Mouse (Mus musculus) neural tube, embryonic 10.5 days (tissue): ENCODE measurements around the gene AI464131.
A peak's percentile ranks its signal among the peaks of the same experiment; 100 is the strongest.

ENCODE experiments used
- DNase-seq: peaks from one replicate; pipeline ENCODE4 v3.0.0-alpha.2; 2017; ENCODE audit warnings: low spot score; ENCODE audit errors: extremely low spot score

Gene AI464131

DNA sequence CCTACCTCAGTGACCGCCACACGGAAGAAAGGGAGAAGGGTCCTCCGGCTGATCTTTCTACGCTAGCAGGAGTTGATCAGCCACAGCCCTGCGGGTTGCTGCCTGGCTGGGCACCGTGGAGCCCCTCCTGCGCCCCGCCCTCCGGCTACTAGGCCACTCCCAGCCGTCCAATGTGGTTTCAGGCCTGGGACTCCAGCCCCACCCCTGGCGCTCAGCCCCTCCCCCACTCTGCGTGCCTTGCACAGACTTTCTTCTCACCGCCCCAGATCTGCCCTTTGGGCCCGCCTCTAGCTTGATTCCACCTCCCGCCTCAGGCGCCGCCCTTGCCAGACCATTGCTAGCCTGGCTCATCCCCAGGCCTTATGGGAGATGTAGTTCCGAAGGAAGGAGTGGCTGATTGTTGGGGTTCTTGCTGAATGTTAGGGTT, at the start of gene AI464131:
TSS of gene AI464131 (minus strand) at position 91 of the 427 bp plus-strand sequence.
- peak; percentile 98 for DNase-seq

DNA sequence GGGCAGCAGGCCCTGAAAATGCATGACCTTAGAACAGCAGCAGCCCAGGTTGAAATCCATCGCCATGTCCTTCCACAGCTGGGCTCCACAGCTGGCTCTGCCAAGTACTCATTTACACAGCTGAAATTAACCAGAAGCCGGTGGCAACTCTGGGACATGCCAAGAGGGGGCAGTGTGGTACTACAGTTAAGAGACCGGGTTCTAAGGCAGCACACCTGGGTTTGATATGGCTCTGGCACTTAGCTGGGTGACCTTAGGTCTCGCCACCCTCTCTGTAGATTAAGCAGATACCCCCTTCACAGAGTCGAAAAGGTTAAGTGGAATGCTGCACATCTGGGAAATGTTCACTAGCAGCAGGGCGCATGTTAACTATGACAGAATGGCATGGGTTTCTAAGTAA, 49.7 kb upstream of the AI464131 start:
- DNase-seq: peak; percentile 78

DNA sequence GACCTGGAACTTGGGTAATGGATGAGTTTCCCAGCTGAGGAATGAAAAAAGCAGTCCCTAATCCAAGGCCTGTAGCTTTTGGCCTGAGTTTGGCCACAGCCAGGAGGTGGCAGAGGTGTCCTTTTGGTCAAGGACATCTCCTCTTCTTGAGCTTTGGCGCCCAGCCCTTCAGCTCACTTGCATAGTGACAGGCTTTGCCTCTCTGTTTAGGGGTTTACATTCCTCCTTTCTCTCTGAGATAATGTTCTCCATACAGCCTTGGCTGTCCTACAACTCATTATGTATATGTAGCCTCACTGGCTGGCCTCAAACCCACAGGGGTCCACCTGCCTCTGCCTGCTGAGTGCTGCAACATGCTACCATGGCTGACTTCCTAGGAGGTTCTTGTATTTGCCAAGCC, 44.2 kb upstream of the AI464131 start:
- no peak for DNase-seq

DNA sequence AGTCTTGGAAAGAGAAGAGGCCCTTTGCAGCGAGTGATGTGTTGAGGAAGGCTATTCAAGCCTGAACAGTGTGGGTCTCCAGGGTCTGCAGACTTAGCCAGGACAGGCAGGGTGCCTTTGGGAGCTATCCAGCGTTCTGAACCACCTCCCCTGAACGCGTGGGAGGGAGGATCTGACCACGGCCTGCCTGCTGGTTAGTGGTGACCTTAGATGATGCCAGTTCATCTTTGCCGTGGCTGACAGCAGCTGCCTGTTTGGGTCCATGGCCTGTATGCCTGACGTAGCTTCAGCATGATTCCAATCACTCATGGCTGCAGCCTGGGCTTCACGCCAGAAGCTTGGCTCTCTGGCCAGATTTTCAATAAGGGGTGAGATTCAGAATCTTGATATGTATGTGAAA, 43.1 kb upstream of the AI464131 start:
- DNase-seq: peak; percentile 57

DNA sequence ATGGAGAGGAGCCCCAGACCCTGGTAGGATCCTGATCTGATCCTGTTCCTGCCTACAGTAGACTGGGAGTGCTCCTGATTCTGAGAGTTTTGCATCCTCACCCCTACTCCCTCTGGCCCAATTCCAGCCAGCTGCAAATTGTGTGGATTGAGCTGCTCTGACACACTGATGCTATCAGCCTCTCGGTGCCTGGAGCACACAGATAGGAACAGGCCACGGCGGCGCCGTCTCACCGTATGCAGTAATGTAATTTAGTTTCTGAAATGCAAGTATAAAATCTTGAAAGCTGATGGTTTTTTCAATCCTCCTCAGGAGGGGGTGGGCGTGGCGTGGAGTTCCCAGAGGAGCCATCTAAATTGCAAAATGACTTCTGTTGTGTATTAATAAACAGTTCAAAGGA, 39.3 kb upstream of the AI464131 start:
- DNase-seq: no peak

DNA sequence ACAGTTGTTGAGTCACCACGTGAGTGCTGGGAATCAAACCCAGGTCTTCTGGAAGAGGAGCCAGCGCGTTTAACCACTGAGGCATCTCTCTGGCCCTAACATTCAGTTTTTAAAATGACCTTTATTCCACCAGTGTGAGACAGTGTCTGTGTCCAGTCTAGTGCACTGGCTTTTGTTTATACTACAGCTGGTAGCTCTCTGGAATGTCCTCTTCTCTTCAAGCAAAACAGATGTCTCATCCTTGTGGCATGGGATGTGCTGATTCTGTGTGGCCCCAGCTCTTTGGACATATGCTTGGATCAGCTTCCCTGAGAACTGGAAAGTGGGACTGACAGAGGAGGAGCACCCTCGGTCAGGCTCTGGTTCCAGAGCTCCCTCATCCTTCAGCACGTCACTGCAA, 32.0 kb upstream of the AI464131 start:
- DNase-seq: no peak

DNA sequence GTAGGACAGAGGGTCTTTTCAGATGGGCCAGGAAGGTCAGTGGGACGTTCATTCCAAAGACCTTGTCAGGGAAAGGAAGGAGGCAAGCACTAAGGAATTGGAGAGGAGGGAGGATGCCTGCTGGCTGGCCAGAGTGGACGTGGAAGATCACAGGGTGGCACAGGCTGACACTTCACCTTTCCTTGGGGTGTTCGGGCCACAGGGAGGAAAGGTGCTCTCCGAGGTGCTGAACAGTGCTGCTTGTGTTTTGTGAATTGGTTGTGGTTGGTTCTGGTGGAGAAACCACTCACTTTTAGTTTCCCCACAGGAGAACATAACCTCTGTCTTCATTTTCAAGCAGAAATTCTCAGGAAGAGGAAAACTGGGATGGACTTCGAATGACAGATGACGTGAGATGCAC, 29.5 kb upstream of the AI464131 start:
- peak; percentile 47 for DNase-seq

DNA sequence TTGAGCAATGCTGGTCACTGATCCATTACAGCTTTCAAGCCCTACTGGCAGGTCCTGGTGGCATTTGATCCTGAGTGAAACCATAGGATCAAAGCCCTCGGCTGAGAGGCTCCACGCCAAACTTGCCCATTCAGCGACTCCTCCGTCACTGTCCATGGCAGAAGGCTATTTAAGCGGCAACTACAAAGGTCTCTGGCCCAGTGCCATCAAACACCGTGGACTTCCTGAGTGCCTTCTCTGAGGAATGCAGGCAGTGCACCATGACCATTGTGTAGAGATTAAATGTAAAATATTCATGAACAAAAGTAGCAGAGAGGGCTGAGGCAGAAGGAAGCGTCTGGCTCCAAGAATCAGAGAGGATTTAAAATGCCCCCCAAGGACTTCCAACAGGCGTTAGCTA, 25.1 kb upstream of the AI464131 start:
- DNase-seq: no peak

DNA sequence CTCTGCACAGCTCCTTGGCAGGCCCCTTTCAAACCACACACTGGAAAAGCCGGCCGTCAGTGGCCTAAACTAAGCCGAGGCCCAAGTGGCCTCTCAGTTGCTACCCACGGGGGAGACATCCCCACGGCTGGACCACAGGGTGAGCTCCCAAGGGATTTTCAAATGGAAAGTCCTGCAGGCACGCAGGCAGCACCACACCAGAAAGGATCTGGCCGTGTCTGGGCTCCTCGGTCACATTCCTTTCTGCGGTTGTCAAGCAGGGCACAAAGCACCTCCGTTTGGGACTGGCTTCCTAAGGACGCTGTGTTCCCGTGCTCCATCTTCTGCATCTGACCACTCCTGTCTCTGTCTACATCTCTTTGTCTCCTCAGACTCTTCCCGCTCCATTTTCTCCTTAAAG, 24.2 kb upstream of the AI464131 start:
- no peak for DNase-seq

DNA sequence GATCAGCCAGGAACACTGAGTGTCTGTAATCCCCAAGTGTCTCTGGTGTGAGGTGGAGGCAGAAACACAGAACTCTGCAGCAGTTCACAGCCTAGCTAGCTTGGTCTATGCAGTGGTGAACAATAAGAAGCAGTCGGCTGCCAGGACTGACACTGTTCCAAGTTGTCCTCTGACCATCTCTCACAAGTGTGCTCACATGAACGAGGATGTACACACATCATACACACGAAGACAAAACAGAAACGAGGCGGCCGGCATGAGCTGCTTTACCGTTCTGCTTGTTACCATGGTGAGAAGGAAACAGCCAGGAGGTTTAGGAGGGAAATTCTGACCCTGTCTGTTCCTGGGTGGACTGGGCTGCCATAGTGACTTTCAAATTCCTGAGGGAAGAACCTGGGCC, 23.7 kb upstream of the AI464131 start:
- no peak for DNase-seq

DNA sequence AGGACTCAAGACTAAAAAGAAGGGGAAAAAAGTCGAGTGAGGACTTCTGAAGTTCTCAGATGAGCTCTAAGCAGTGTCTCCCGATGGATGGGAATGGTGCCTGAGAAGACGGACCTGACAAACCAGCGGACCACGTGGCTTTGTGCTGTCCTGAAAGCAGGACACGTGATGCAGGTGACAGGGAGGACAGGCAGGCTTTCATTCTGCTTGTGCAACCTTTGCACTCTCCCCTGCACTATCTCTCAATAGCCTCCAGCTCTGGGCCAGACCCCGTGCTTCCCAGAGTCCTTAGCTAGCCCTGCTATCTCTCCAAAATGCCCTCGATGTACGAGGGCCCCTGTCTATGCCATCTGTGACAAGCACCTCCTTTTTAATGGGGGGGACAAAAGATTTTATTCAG, 22.0 kb upstream of the AI464131 start:
- no peak for DNase-seq

DNA sequence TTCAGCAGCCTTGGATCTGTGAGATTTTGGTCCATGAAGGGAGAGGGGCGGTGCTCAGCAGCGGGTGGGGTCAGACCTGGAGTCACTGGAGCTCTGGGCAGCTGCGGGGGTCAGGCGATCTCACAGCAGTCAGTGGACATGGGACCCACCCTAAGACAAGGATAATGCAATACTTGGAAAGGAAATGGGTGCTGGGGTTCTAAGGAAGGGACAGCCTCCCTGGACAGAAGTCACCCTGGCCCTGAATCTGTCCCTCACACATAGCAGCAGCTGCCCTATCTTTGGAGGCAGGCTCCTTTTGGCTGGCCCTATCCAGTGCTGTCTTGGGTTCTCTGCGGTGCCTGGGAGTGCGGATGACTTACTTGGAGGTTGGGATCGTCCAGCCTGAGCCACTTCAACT, 21.0 kb upstream of the AI464131 start:
- no peak for DNase-seq

DNA sequence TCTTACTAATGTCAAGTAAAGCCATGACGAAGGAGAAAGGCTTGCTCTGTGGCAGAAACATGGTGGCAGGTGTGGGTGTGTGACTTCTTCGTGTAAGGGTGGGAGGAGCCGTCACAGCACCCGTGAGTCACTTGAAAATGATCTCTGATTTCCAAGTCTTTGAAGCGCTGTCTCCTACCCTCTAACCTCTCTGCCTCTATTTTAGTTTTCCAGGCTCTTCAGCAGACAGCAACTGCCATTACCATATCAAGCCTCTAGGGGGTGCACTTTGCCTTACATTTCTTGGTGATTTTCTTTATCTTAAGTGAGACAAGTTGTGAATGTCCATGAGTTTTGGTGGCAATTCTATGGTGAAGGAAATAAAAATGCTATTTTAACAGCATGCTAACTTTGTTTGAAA, 19.9 kb upstream of the AI464131 start:
- no peak for DNase-seq

DNA sequence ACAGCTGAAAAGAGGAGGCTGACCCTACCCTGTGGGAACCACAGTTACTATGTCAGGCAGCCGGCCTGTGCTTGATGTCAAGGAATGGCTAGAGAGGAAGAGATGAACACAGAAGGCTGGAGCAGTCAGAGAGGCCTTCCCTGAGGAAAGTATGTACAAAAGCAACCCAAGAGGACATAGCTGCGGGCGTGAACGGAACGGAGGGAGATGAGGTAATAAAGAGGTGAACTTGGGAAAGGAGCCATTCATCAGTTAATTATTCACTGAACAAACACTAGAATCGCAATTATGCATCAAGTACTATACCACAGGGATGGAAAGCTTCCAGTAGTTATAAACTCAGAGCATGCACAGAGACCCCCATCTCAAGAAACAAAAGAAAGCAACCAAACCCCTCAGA, 19.3 kb upstream of the AI464131 start:
- DNase-seq: no peak

DNA sequence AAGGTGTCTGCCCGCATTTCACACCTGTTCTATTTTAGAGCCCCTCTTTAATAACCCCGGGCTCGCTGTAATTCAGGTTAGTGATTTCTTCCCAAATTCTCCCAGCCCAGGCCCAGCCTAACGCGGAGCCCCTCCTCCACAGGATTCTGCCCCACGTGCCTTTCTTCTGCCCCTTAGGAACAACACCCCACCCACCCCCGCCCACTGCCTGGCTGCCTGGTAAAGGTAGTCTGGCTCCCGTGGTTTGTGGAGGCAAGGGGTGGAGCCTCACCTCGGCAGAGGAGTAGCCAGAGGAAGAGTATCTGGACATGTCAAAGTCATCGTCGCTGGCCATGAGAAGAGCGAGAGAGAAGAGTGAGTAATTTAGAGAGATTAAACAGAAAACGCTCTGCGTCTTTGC, 17.8 kb upstream of the AI464131 start:
- no peak for DNase-seq

DNA sequence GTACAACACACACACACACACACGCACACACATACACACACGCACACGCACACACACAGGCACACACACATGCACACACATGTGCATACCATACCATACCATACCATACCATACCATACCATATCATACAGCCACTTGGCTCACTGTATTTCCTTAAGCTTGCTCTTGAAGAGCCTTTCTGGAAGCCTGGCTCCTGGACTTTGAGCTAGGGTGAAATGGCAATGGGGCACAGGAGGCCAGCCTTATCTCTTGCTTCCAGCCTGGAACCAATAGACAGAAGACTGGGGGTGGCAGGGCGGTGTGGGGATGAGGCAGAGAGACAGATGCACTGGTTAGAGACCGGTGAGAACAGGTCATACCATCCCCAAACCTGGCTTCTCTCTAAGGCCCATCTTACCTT, 16.3 kb upstream of the AI464131 start:
- no peak for DNase-seq

DNA sequence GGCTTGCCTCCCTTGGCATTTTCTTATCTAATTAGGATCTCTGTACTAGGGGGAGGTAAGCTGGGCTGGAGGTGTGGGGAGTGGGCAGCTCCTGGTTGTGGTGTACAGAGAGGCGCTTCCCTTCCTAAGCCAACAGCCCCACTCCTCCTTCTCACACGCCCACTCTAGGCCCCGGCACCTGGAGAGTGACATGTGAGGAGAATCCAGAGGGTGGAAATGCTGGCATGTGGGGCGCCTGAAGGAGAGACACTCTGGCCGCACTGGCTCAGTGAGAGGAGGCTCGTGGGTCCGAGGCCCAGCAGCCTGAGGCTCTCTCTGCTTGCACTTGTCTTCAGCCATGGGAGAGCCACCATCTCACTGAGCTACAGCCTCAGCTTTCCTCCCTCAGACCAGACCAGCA, 15.5 kb upstream of the AI464131 start:
- no peak for DNase-seq

DNA sequence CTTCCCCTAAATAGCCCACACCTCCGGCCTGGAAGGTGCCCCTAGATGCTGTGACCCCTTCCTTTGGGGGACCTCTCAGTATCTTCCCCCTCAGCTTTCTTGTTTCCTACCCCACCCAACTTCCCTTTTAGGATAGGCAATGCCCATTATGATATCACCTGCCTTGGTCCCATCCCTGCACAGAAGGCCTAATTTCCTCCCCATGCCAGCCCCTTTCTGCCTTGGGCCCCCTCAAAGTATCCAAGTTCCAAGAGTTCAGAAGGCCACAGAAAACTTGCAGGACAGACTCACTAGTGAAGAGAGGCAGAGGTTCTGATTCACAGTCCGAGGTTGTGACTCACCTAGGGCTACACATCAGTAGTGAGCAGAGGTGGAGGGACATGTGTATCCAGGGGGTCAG, 14.4 kb upstream of the AI464131 start, which contains the start of gene 1110017D15Rik:
TSS of gene 1110017D15Rik (minus strand) at position 101 of the 400 bp plus-strand sequence.
- DNase-seq: no peak

DNA sequence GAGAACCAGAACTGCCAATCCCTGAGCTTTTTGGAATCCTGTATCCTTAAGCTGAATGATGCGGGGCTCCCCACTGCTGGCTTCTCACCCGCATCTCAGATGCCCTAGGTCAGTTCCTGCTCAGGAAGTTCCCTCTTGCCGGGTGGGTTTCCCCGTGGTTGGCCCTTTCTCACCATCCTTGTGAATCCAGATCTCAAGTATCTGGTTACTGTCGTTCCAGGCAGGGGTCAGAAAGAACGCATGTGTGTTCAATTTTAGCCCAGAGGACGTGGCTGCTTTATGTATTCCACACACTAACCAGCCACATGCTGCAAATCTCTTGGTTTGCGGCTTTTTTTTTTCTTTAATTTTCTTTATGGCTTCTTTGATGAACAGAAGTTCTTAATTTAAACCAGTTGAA, 10.8 kb upstream of the AI464131 start:
- no peak for DNase-seq

DNA sequence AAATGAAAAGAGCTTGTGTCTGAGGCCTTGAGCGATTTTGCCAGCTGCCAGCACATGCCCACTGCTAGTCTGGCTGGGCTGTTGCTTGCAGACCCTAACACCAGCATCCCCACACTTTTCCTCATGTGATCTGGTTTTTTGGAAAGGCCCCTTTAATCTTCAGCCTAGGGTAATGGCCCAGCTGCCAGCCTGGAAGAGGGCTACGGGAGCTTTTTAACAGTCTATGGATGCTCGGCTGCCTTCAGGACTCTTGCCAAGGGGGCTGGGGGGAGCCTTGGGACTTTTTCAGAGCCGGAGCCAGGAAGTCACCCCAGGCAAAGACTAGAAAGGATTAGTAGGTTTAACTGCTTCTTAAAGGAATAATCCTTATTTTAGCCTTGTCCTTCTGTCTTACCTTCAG, 10.4 kb upstream of the AI464131 start:
- no peak for DNase-seq

DNA sequence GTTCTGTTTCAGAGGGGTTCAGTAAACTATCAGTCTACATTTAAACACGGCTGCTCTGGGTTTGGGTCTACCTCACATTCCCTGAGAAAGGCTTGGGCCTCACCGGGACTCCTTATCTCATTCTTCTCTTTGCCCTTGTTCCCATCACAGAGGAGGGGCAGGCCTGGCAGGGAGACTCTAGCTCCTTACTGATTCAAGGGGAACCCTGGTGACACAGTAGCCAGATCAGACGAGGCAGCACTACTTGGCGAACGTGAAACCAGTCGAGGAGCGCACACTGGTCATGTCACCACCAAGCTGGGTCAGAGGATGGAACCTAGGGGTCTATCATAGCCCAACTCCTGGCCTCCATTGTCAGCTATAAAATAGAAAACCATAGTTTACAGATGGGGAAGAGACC, 5.1 kb upstream of the AI464131 start:
- no peak for DNase-seq

DNA sequence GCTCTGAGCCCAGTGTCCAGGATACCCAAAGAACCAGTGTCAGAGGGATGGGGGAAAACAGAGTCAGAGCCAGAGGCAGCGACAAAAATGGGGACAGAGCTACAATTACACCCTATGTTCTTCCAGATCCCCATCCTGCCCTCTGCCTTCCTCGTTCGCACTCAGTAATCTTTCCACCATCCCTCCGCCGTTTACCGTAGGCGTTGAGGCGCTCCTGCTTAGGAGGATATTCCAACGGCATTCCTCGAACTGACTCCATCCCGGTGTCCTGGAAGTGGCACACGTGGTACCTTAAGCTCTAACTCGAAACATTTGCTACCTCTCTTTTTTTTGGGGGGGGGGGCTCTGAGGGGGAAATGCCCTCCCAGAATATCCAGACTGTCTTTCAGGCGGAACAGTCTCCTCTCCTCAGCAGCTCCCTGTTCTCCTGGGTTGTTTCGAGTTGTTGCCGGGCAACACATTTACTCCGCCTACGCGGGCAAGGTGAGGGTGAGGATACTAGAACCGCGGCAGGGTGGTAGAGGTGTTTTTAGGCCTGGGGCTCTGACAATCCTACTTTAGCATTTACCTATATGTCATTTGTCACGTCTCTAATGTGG, 4.5 kb upstream of the AI464131 start:
- no peak for DNase-seq

DNA sequence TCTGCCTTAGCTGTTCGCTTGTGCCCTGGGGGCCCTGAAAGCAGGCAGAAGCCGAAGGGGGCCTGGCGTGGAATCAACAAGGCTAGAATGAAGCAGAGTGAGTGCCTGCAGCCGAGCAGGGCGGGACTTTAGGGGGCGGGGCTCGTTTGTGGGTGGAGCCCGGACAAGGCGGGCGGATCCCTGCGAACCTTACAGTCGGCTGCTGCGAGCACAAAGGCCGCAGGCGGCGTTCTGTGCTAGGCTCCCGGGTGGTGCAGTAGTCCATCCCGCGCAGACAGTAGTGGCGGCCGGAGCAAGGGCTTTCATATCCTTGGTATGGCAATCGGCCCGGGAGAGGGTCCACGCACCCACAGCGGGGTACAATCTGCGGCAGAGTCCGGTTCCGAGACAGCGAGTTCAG, 4.0 kb upstream of the AI464131 start:
- peak; percentile 91 for DNase-seq

DNA sequence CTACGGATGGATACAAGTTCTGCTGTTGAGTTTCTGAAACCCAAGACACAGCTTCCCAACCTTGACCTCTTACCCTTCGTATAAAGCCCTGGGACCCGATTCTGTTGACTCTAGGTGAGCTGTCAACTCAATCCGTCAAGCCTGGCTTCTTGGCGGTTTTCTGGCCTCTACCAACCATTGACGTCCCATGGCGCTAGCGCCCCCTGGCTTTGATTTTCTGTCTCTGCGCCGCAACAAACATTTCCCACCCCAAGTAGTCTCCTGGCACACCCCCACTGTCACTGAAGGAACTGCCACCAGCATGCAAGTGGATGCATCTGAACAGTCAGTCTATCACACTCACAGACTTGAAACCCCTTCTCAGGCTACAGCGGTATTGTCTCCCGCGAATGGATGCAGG, 3.3 kb upstream of the AI464131 start:
- DNase-seq: peak; percentile 48
